Mouse (Mus musculus) stomach, postnatal 0 days (tissue): ENCODE data around the gene Hp1bp3.

Experiments
- CTCF ChIP-seq: IDR thresholded peaks from 2 replicates; pipeline ENCODE4 v1.5.1; 2016; ENCODE audit warnings: antibody characterized with exemption, low read depth, mild to moderate bottlenecking, moderate library complexity
- EP300 ChIP-seq: optimal IDR thresholded peaks from 2 replicates; pipeline ENCODE3; 2016; ENCODE audit warnings: antibody characterized with exemption

GRCm38 (mm10) chr4:138221406-138221805 is 5.3 kb downstream of the Hp1bp3 start:
- TF ChIP-seq CTCF (no peak), EP300 (no peak)
